Mouse (Mus musculus): ENCODE data around the gene Ric8a. TPM values are rescaled to one million over a fixed set of nuclear protein-coding genes. Genes with fewer than 3 reads are reported as not detected.

The Ric8a gene
- 88.6 TPM for polyA plus RNA-seq (2017; shearing (Covaris generic))

DNA sequence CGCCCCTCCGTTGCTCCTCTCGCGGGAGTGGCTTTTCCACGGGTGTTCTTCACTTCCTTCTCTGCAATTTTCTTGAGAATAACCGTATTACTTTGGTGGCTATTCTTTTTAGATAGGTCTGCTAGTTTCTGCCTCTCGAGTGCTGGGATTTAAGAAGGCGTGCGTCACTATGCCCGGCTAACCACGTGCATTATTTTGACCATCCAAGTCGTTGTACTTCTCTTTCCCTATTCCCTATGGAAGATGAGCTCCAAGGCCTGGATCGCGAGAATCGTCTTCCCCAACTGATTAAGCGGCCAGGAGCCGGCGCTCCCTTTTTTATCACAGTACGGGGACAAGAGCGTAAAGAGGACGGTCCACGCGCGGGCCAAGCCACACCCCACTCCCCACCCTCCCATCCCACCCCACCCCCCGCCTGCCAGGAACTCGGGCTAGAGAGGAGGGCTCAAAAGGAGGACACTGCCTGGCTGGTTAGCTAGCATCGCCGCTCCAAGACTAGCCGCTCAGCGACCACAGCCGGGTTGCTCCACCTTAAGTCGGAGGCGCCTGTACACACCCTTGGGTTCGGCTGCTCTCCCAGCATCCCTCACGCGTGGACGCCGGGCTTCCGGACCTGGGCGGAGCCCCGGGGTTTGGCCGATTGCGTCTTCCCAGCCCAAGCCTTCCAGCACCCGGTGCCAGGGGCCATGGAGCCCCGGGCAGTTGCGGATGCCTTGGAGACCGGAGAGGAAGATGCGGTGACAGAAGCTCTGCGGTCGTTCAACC, at the start of gene Ric8a:
Gene Ric8a (plus strand): TSS at position 173 of the 765 bp plus-strand sequence.

DNA sequence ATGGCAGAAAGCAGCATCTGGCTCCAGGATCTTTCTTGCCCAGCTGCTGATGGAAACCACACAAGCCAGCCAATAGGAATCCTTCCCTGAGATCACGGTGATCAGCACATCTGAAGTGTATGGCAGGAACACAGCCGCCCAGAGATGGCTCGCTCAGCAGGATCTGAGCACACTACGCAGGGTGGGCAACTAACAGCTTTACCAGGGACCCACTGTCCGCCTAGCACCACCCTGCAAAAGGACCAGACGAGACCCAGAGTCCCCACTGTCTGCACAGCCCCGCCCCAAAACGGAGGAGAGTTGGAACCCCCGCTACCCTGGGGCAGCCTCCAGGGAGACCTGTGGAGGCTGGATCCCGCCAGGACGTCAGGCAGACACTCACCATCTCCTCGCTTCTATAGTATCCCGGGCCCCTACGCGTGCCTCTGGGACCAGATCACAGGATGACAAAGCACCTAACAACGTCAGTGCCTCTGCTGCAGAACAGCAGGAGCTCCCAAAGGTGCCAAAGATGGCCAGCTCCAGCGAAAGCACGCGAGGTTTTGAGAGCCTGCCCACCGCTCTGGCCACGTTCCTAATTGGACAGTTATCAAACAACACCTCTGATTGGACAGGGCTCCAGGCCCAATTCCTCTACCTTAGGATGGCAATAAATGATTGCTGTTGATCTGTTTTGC, 35.0 kb upstream of the Ric8a start, which contains the start of gene Zfp941:
Gene Zfp941 (minus strand): TSS at position 526 of the 677 bp plus-strand sequence.

DNA sequence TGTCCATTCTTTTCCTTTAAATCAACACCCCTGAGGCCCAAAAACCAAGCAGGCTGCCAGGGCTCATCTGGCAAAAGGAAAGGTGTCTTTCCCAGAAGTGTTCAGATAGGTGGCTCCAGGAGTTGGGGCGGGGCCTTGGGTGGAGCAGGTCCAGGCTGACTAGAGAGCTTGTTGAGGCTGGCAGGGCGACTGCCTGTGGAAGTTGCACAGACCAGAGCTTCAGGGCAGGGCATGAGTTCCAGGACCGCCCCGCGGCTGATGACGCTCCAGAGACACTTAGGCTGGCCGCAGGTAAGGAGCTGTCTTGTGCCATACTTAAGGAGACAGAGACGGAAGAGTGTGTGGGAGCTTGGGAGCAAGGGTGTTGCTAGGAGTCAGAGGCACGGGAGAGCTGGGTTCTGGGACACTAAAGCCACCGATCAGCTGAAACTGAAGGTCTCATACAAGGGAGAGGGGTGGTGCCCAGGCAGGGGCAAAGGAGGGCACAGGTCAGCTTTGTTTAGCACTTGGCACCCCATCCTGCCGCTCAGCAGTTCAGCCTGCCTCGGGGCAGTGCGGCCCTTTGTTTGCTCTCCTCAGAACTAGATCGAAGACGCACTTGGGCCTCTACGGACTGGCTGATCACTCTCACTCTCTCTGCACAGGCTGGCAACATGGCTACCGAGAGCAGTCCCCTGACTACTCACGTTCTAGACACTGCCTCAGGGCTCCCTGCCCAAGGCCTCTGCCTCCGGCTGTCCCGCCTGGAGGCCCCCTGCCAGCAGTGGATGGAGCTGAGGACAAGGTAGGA, 21.6 kb upstream of the Ric8a start, which contains the start of gene Urah:
Gene Urah (plus strand): TSS at position 51 of the 790 bp plus-strand sequence.

DNA sequence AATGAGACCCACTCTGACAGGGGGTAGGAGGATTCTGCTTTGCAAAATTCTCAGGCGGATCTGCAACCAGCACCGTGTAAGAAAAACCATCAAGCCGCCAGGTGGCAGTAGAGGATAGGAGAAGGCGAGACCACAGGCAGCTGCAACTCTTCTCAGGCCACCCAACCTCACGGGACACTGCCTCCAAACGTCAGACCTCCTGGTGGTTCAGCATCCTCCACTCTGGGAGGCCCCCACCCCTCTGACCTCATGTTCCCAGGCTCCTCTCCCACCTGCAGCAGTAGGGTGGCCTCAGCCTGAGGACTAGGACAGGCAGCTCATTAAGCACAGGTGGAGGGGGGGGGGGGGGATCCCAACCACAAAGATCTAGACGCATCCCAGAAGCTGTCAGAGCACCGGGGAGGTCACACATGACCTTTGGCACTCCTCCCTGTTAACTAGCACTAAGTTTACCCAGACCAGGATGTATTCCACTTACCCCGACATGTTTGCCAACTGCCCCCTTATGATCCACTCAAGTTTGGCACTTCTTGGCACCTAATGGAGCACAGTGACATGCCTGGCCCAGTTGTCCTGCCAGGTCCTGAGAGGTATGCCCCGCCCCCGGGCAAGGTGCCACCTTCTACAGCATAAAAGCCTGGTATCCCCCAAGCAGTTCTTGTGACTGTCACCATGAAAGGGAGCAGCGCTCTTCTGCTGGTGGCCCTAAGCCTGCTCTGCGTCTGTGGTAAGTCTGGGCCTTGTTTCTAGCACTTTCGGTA, 11.7 kb upstream of the Ric8a start, which contains the start of gene Scgb1c1:
Gene Scgb1c1 (plus strand): TSS at position 643 of the 761 bp plus-strand sequence.

DNA sequence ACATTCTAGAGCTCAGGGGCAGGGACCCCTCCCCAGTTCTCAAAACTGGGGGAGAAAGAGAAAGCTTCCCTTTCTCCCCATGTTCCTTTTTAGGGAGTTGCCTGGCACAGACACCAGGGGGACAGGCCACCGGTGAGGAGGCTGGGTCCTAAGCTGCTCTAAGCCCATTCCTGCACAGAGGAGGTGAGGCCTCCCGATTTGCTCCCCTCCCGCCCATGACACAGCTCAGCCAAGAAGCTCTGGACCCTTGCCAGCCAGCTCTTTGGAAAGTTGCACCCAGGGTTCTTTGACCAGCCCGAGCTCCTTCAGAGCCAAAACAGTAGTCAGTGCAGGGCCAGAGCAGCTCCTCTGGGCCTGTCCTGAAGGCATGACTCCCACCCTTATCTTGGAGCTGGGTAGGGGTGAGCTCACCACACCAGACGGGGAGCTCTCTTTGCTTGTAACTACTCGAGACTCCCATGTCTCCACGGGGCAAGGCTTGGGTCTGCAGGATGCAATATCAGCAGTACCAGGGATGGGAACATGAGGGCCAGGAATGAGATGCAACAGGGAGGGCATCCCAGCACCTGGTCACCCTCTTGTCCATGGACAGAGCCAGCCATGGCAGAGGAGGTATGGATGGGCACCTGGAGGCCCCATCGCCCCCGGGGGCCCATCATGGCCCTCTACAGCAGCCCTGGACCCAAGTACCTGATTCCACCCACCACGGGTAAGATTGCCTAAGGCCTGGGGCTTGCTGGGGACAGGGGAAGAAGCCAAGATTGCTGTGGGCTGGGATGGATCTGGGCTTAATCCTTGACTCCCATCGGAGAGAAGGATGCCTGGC, 8.8 kb upstream of the Ric8a start, which contains the start of gene Odf3:
Gene Odf3 (plus strand): TSS at position 51 of the 826 bp plus-strand sequence.

DNA sequence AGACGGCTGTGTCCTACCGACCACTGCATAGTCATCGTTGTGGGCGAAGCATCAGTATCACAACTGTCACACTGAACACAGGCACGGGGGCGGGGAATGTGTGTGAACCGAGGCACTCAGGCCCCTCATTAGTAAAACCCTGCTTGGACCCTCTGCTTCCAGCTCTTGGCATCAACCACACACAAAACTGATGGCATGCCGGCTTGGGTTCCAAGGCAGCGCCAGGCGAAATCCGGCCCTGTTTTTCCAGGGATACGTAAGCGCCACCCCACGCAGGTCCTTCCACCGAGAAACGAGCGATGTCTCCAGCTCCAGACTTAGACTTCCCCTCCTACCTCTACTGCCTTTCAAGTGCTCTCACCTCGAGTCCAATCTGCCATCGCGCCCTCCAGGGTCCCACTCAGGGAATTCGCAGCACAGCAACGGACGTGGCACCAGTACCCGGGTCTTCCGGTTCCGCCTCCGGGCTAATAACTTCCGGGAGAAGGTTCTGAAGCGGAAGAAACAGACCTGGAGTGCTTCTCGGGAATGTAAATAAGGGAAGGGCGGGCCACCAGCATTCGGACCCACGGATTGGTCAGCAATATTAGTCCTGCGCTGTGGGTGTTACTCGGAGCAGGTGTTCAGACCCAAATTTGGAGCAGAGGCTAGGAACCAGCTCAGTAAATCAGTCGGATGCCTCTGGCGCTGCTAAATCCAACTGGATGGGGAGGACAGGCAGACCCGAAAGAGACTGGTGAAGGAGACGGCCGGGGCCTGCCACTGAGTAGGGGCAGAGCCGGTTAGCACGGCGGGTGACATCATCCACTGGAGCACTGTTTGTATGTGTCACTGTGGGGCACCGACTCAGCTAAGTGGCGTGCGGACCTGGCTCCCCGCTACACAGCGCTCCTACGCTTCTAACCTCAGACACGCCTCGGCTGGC, 635 bp upstream of the Ric8a start, which contains the start of gene Gm45785:
Gene Gm45785 (minus strand): TSS at position 472 of the 925 bp plus-strand sequence.

DNA sequence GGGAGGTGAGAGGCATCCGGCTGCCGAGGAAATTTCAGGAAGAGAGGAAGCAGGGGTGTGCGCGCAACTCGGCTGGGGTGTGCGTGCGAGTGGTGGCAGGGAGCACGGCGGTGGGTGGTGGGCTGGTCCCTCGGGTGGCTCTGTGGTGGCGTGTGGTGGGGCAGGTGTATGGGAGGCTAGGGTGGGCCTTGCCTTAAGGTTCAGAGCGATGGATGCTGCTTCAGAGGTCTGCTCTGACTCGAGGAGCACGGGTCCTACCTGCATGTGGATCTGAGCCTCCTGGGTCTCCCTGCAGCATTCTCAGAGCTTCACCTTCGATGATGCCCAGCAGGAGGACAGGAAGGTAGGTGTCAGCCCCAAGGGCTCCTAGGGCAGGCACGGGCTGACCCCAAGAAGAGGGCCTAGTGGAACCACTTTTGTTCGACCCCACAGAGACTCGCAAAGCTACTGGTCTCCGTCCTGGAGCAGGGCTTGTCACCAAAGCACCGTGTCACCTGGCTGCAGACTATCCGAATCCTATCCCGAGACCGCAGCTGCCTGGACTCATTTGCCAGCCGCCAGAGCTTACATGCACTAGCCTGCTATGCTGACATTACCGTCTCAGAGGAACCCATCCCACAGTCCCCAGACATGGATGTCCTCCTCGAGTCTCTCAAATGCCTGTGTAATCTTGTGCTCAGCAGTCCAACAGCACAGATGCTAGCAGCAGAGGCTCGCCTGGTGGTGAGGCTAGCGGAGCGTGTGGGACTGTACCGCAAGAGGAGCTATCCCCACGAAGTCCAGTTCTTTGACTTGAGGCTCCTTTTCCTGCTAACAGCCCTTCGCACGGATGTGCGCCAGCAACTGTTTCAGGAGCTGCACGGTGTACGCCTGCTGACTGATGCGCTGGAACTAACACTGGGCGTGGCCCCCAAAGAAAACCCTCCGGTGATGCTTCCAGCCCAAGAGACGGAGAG, 1.1 kb downstream of the Ric8a start, which contains the start of gene Bet1l:
Gene Bet1l (minus strand): TSS at position 28 of the 956 bp plus-strand sequence.

DNA sequence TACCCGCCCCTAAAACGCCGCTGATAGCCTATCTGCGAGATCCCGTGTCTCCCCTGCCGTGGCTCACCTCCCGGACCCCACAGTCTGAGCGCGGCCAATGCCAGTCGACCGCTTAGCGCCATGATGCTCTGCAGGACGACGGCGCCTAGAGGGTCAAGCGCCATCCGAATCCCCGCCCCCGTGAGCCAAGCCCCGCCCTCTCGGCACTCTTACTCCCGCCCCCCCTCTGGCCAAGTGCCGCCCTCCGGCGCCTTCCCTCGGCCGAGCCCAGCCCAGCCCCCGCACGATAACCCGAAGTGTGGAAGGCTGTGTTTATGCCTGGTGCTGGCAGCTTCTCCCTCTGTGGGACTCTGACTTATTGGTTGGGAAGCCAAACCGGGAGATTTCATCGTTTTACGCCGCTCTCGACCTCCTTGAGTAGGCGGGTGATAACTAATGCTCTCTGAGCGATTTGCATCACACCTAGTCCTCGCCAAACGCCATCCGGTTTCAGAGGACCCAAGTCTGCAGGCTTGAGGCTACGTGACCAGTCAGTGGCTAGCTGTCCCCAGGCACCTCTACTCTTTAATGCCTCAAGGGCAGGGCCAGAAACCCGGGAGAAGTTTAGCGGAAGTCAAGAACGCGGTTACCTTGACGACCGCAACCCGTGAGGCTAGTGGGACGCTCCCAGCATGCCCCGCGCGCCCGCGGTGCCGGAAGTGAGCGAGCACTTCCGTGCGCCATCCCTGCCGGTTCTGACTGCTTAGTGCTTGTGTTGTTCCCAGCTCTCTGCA, 25.1 kb downstream of the Ric8a start, which contains the start of the genes Psmd13 and Sirt3:
Gene Psmd13 (plus strand): TSS at position 273 of the 773 bp plus-strand sequence.
Gene Sirt3 (minus strand): TSS at position 614 of the 773 bp plus-strand sequence.

DNA sequence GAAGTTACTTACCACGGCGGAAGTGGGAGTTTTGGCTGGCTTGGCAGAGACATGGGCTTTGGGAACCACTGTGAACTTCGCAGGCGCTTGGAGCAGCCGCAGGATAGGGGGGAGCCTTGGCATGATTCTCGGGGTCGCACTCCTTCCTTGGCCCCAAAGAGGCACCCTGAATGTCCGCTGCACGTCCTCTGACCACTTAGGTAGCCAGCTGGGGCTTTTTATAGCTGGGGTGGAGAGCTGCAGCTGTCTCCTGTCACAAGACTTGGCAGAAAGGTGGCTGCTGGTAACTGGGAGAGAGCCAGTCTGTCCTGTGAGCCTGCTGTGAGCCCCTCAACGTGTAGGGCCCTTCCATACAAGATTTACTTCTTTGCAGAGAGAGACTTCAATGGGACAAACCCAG, 43.5 kb downstream of the Ric8a start, which contains the start of gene Cox8b:
Gene Cox8b (minus strand): TSS at position 227 of the 400 bp plus-strand sequence.

Other genes starting within 250 kb of the Ric8a start
- gene Olfr61, start 228.0 kb upstream of the Ric8a start, polyA plus RNA-seq (2017; shearing (Covaris generic)) = not detected
- gene Olfr53, start 210.5 kb upstream of the Ric8a start, polyA plus RNA-seq (2017; shearing (Covaris generic)) = not detected
- gene Olfr539, start 197.0 kb upstream of the Ric8a start, polyA plus RNA-seq (2017; shearing (Covaris generic)) = not detected
- gene Olfr45, start 175.0 kb upstream of the Ric8a start, polyA plus RNA-seq (2017; shearing (Covaris generic)) = not detected
- gene Olfr541, start 159.7 kb upstream of the Ric8a start, polyA plus RNA-seq (2017; shearing (Covaris generic)) = not detected
- gene Cyp2e1, start 93.2 kb upstream of the Ric8a start, polyA plus RNA-seq (2017; shearing (Covaris generic)) = 0.31 TPM
- not detected for gene Syce1, start 69.1 kb upstream of the Ric8a start, polyA plus RNA-seq (2017; shearing (Covaris generic))
- gene Zfp941, start 34.8 kb upstream of the Ric8a start, polyA plus RNA-seq (2017; shearing (Covaris generic)) = 0.71 TPM
- not detected for gene Urah, start 21.9 kb upstream of the Ric8a start, polyA plus RNA-seq (2017; shearing (Covaris generic))
- not detected for gene Scgb1c1, start 11.4 kb upstream of the Ric8a start, polyA plus RNA-seq (2017; shearing (Covaris generic))
- gene Odf3, start 9.2 kb upstream of the Ric8a start, polyA plus RNA-seq (2017; shearing (Covaris generic)) = not detected
- gene Gm45785, start 626 bp upstream of the Ric8a start, polyA plus RNA-seq (2017; shearing (Covaris generic)) = not detected
- 42.5 TPM for gene Bet1l, start 620 bp downstream of the Ric8a start, polyA plus RNA-seq (2017; shearing (Covaris generic))
- gene Psmd13, start 25.0 kb downstream of the Ric8a start, polyA plus RNA-seq (2017; shearing (Covaris generic)) = 134 TPM
- gene Sirt3, start 25.4 kb downstream of the Ric8a start, polyA plus RNA-seq (2017; shearing (Covaris generic)) = 5.5 TPM
- gene Cox8b, start 43.5 kb downstream of the Ric8a start, polyA plus RNA-seq (2017; shearing (Covaris generic)) = not detected
- not detected for gene Nlrp6, start 63.9 kb downstream of the Ric8a start, polyA plus RNA-seq (2017; shearing (Covaris generic))
- 10.8 TPM for gene Pgghg, start 84.4 kb downstream of the Ric8a start, polyA plus RNA-seq (2017; shearing (Covaris generic))
- gene Ifitm5, start 93.3 kb downstream of the Ric8a start, polyA plus RNA-seq (2017; shearing (Covaris generic)) = not detected
- gene Gm45717, start 99.0 kb downstream of the Ric8a start, polyA plus RNA-seq (2017; shearing (Covaris generic)) = not detected
- 10.5 TPM for gene Ifitm2, start 99.0 kb downstream of the Ric8a start, polyA plus RNA-seq (2017; shearing (Covaris generic))
- gene Ifitm1, start 110.3 kb downstream of the Ric8a start, polyA plus RNA-seq (2017; shearing (Covaris generic)) = 2.8 TPM
- 8.0 TPM for gene Ifitm3, start 153.8 kb downstream of the Ric8a start, polyA plus RNA-seq (2017; shearing (Covaris generic))
- gene Ifitm6, start 161.0 kb downstream of the Ric8a start, polyA plus RNA-seq (2017; shearing (Covaris generic)) = not detected
- gene Gm17387, start 172.2 kb downstream of the Ric8a start, polyA plus RNA-seq (2017; shearing (Covaris generic)) = not detected
- 25.8 TPM for gene B4galnt4, start 204.1 kb downstream of the Ric8a start, polyA plus RNA-seq (2017; shearing (Covaris generic))
- 147 TPM for gene Pkp3, start 221.3 kb downstream of the Ric8a start, polyA plus RNA-seq (2017; shearing (Covaris generic))
- gene Sigirr, start 243.6 kb downstream of the Ric8a start, polyA plus RNA-seq (2017; shearing (Covaris generic)) = 71.4 TPM

All from effector memory CD4-positive, alpha-beta T cell, adult 5 months (primary cell).